Mouse (Mus musculus) liver, adult 2 months (tissue): ENCODE measurements around the gene Ykt6.
A peak's percentile ranks its signal among the peaks of the same experiment; 100 is the strongest.

ENCODE experiments used
- CTCF ChIP-seq: fragments of 200-500 bp; IDR thresholded peaks from 2 replicates; pipeline ENCODE4 v1.5.1; 2011; ENCODE audit warnings: low read depth, low read length, control low read depth
- POLR2A ChIP-seq: fragments of 200-500 bp; IDR thresholded peaks from 2 replicates; pipeline ENCODE4 v1.6.1; 2011; ENCODE audit warnings: low read length, control low read depth; ENCODE audit not compliant: insufficient read depth; ENCODE audit errors: extremely low read depth

DNA sequence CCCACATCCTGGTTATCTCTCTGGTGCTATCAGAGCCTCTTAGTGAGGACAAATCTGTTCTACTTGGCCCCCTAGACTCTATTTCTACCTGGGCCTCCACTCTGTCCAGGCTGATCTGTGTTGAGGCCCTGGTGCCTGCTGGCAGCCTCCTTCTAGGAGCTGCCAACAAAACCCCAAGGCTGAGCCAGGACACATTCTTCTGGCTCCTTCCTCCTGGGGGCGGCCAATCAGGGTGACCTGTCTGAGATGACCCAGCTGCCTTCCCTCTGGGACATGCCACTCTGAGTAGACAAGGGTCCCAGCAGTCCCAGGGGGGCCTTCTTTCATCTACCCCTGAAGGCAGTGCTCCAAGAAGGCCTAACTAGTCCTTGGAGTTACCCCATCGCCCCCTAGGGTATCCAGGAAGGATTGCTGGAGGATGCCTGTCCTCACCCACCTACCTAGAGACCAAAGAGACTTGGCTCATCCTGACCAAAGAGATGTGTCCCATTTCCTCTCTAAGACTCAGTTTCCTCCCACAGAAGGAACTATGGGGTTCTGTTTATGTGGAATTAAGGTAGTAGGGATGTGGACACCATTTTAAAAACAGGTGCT, 47.6 kb downstream of the Ykt6 start:
- TF ChIP-seq POLR2A (no peak), CTCF (peak; percentile 9; the same call in 1 of the 2 replicates)
